Mouse (Mus musculus) lung, adult 2 months (tissue): ENCODE data around the gene Ror2.

Experiments
- CTCF ChIP-seq: fragments of 200-500 bp; IDR thresholded peaks from 2 replicates; pipeline ENCODE4 v1.5.1; 2011; ENCODE audit warnings: mild to moderate bottlenecking, low read length, control low read depth; ENCODE audit not compliant: insufficient read depth
- POLR2A ChIP-seq: fragments of 200-500 bp; IDR thresholded peaks from 2 replicates; pipeline ENCODE4 v1.6.1; 2011; ENCODE audit warnings: low read depth, mild to moderate bottlenecking, control low read depth, low read length, borderline replicate concordance; ENCODE audit errors: extremely low read depth

DNA sequence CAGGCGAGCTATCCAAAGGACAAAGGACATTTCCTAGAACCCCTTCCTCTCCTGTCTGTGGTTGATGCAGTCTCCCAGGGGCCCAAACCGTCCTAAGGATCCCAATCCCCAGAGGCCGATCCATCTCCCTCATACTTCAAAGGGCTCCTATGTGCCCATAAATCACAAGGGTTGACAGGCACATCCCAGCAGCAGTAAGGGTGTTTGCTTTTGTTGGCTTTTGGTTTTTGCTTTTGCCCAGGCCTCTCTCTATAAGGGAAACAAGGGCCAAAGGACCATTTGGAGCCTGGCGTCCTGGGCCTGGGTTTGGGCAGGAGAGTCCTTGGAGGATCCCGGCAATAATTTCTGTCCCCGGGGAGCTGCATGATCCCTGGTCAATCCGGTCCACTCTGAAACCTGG is 9.5 kb downstream of the Ror2 start:
- TF ChIP-seq CTCF (no peak), POLR2A (no peak)
